Mouse (Mus musculus) heart, adult 2 months (tissue): ENCODE data around the gene Traf3ip2.

Source experiments
- CTCF ChIP-seq: fragments of 200-600 bp; IDR thresholded peaks from 2 replicates; pipeline ENCODE4 v1.8.1; 2022; ENCODE audit warnings: antibody characterized with exemption, mild to moderate bottlenecking, moderate library complexity
- EP300 ChIP-seq: fragments of 200-500 bp; IDR thresholded peaks from 2 replicates; pipeline ENCODE4 v1.6.1; 2011; ENCODE audit warnings: low read depth, low read length, control low read depth; ENCODE audit not compliant: insufficient read depth

DNA sequence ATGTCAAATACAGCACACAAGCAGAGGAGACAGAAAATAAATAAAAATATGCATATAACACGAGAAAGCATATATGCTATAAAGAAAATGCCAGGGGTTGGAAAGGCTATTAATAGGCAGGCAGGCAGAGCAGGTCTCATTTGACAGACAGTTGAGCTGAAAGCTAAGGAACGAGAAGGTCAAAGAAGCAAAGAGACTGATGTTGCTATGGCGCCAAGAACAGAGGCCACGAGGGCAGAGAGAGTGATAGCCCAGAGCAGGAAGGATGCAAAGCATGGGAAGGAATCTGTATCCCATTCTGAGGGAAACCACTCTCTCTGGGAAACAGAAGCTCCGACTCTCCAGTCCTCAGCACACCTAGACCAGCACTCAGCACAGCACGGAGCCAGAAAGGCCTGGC, 18.1 kb downstream of the Traf3ip2 start:
- TF ChIP-seq EP300 (no peak), CTCF (no peak)
